Mouse (Mus musculus): ENCODE results near the gene Soga1.

GRCm38 (mm10) chr2:157125246-157125645 lies 46.2 kb upstream of the Soga1 start:
- TF ChIP-seq CTCF (IDR thresholded peaks at IDR 0.05; ENCODE audit: borderline replicate concordance, extremely low read depth, insufficient read depth, insufficient read length) (no peak), POLR2A (IDR thresholded peaks at IDR 0.05; ENCODE audit: borderline replicate concordance, extremely low read depth, insufficient read depth, insufficient read length, poor library complexity, severe bottlenecking) (no peak)
